Mouse (Mus musculus) layer of hippocampus, adult 18-20 months (tissue): ENCODE measurements around the gene Fbxo42. TPM values are rescaled to one million over a fixed set of nuclear protein-coding genes. Genes with fewer than 3 reads are reported as not detected.
"Not testable (repeated sequence)": the region's sequence is repeated elsewhere in the genome, so short reads cannot be mapped to it uniquely, and the experiment has no call there.

Experiments used
- DNase-seq, 2 experiments: peaks; one replicate each; pipeline ENCODE4 v3.0.0; 2022; ENCODE audit warnings: low spot score in 2 of 2
- total RNA-seq, 2 experiments: library from RNA; stranded (reverse); gene quantifications; 2 replicates each; pipeline ENCODE4 v1.2.3; 2021

Gene Fbxo42
- total RNA-seq, 2 experiments from 2014 or later = 23.2 to 24.4 TPM

DNA sequence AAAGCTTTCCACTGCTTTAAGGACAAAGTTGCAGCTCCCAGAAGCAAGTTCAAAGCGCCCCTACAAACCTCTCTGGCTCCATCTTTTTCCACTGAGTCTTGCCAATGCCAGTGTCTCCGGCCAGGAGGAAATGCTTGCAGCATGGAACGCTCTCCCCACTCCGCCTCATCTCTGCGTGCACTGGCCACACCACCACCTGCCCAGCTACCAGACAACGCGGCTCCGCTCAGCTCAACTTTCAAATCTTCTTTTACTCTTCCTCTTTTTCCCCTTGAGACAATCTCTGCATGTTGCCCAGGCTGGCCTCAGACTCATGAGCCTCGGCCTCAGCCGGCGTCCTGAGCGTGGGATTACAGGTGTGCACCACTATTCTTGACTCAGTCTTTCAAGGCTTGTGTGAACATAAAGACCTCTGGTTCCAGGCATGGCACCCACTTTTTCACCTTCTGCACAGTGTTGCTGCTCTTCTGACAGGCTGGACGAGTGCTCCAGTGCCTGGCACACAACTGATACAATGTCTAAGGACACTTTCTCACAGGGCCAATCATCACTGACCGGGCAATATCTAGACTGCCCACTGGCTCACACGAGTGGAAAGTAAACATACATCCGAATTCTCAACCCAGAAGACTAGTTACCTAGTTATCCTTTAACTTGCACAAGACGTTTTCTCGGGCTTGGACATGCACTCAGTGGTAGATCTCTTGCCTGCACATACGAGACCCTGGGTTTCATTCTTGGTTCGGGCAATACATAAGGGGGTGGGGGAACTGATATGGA, 12.8 kb upstream of the Fbxo42 start:
- no peak for DNase-seq

- no peak for DNase-seq
These were observed 11.6 kb upstream of the Fbxo42 start for GRCm38 (mm10) chr4:141136126-141136525.

GRCm38 (mm10) chr4:141137740-141138139, 10.0 kb upstream of the Fbxo42 start:
- not testable (repeated sequence) for DNase-seq

DNA sequence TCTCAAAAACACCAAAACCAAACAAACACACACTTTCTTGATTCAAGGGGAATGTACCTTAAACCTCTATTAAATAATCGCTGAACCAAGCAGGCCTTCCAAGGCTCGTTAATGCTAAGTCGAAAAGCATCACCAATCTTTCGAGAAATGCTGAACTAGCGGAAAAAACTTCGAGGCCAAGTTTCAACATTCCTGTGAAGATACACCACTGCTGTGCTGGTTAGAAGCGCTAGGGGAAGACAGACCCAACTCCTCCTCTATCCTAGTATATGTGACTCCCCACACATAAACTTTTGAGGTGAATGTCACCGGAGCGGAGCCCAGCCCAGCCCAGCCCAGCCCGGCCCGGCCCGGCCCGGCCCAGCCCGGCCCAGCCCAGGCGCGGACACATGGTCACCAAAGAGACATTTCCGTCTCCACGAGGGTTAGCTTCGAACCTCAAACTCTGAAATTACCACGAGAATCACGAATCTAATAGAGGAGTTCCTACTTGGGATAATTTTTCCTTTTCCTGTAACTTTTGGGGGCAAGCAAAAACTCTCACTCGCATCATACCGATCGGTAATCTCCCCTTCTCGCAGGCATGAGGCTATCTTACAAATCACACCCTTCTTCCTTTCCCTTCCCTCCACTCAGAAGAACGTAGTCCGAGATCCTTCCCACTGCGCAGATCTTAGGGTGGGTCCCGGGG, 9.1 kb upstream of the Fbxo42 start:
- DNase-seq = no peak

DNA sequence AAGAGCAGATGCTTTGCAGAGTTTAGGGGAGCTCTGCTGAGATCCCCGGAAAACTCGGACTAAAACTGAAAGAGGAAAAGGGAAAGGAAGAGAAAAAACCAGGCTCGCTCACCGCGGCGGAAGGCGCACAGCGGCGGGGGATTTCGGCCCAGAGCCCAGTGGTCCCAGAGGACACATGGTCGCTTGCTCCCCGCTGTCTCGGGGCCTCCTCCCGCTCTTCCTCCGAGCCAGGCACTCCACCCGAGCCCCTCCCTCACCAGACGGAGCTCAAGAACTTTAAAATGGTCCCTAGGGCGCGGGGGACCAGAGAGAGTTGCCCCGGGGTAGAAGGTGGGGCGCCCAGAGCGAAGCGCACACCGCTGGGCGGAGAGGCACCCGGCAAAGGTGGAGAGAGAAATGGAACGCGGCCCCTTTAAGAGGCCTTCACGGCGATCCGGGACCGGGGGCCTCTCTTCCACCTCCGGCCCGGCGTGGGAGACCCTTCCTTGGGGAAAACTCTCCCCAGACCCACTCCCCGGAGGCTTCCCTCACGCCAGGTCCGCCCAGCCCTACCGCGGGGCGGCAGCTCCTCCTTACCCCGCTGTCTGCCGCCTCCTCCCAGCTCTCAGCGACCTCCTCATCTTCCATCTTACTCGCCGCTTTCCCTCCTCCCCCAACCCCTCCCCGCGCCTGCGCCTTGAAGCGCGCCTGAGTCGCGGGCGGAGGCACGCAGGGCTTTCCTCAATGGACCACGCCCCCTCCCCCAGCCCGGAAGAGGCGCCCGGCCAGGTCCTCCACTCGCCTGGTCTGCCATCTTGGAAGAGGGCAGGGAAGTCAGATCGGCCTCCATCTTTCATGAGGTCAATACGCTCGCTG, 8.4 kb upstream of the Fbxo42 start, which contains the start of gene Szrd1:
TSS of gene Szrd1 (minus strand) at position 660 of the 855 bp plus-strand sequence.
- DNase-seq = peak; percentile 99

- DNase-seq = not testable (repeated sequence)
These were observed 7.4 kb upstream of the Fbxo42 start for GRCm38 (mm10) chr4:141140354-141140753.

GRCm38 (mm10) chr4:141140967-141141366, 6.7 kb upstream of the Fbxo42 start:
- DNase-seq = no peak

DNA sequence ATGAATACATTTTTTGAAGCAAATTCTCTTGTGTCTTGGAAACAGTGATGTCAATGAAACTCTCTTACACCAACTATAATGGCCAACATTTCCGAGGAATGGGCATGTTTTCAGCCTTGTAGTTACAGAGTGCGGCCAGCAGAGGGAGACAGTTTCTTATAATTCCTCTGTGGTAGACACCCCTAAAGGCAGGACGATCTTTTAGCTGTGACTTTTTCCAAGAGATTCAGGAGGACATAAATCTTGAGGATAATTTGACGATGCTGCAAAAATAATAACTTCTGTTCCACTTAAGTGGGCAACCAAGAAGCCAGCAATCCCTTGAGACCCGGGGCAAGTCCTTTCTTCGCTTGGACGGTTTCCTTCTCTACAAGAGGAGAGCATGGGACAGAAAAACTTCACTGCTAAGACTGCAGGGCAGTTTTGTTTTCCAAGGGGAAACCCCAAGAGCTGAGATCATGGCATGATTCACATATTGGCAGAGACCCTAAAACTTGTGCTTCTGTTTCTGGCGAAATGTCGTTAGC, 5.4 kb upstream of the Fbxo42 start:
- DNase-seq = peak; percentile 71 to 91

- DNase-seq = not testable (repeated sequence)
These were observed 2.6 kb upstream of the Fbxo42 start for GRCm38 (mm10) chr4:141145124-141145523.

DNA sequence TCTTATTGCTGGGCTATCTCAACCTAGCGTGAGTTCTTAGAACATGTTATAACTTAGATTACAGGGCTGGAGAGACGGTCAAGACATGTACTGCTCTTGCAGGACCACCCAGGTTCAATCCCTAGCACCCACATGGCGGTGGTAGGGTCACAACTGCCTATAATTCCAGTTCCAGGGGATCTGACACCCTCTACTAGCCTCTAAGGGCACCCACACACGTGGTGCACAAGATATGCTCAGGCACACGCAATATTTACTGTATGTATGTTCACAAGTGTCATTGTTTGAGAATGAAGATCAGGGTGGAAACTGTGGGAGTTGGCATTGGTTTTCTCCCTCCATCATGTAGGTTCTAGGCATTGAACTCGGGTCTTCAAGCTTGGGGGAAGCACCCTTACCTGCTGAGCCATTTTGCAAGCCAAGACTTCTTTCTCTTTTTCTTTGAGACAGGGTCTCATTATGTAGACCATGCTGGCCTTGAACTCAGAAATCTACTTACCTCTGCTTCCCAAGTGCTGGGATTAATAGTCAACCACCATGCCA, 1.2 kb upstream of the Fbxo42 start:
- no peak for DNase-seq

- DNase-seq = no peak
These were observed 492 bp downstream of the Fbxo42 start for GRCm38 (mm10) chr4:141148009-141148801.

GRCm38 (mm10) chr4:141149116-141149515, 1.4 kb downstream of the Fbxo42 start:
- DNase-seq = no peak

DNA sequence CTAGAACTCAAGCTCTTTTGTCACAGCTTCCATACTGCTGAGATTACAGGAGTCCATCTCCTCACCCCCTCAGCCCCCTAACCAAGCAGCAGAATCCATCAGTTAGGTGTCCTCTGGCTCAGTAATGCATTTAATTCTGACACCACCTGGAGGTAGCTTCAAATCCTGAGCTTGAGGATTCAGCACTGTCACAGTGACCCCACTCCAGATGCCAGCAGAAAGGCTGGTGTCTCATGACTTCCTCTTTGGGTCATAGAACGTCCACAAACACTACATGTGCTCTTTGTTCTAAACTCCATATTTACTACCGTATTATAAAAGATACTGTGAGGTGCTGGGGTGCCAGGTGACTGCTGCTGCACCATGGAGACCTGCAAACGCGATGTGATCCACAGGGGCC, 9.8 kb downstream of the Fbxo42 start:
- DNase-seq = no peak

DNA sequence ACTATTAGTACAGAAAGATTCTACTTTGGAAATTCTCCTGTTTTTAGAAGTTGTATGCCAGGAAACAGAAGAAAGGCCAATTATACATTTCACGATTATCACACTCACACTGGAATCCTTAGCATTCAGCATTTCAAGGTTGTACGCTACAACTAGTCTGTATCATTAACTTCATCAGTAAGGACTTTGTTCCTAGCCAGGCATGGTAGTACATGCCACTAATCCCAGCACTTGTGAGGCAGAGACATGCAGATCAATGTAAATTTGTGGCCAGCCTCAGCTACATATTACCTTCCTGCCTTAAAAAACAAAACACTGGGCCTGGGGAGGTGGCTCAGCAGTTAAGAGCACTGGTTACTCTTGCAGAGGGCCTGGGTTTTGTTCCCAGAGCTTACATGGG, 10.9 kb downstream of the Fbxo42 start:
- no peak for DNase-seq

GRCm38 (mm10) chr4:141159093-141159492, 11.4 kb downstream of the Fbxo42 start:
- no peak for DNase-seq

DNA sequence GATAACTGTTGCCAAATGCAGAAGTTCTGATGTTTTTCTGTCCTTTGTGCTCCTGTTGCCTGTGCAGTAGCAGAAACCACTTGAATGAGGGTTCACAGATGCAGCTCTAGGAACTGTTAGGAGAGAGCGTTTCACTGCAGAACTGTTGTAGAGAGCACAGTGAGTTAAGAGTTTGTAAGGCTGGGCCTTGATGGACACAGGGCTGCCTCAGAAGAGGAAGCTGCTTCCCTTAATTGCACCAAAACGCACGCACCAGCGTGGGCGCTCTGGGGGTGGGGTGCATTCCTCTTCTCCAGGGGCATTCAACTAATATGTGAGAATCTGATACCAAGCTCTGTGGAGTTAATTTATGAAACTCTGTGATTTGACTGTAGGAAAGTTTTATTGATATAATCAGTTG, 12.0 kb downstream of the Fbxo42 start:
- no peak for DNase-seq

- DNase-seq = no peak
These were observed 12.5 kb downstream of the Fbxo42 start for GRCm38 (mm10) chr4:141160193-141160592.

GRCm38 (mm10) chr4:141161699-141162208, 14.0 kb downstream of the Fbxo42 start:
- DNase-seq = no peak

DNA sequence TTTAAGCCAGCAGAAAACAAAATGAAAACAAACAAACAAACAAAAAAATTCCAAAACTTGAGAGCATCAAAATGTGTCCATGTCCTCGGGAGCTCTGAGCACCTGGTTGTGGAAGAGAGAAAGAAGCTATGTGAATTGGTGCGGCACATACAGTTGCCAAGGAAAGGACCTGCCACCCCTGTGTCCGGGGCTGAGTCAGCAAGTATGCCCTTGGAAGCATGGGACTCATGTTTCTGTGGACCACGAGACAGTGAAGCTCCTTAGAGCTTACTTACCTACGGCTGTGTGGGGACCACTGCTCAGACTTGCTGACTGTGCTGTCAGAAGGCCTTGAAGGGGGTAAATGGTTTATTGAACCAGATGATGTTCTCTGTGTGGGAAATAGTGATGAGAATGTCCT, 16.0 kb downstream of the Fbxo42 start:
- no peak for DNase-seq

DNA sequence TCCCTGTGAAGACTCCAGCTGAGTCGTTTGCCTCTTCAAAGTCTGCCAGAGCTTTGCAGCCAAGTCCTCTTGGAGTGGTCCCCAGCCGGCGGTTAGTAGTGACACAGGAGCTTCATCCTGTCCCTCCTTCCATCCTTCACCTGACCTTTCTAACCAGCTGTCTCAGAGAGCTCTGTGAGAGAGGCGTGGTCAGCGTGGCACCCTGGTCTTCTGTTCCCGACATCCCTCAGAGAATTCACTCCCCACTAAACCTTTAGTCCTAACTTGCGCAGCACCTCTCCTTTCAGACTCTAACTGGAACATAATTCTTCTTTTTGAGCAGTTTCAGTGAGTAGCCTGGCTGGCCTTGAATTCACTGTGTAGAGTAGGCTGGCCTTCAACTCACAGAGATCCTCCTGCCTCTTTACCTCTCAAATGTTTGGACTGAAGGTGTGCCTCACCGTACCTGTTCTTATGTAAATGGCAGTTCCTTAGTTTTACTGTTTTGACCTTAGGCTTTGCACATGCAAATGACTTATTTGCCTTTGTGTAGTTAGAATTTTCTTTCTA, 18.1 kb downstream of the Fbxo42 start:
- no peak for DNase-seq
